13 mouse cellular contexts compared by ENCODE assay signal in genomic region chr4:152700217-152700616, GRCm38 (mm10).
DNase-seq lines count a peak whose midpoint lies in the region; ATAC-seq and TF ChIP-seq lines count a peak whose summit lies in the region.
"Had no signal": no experiment of that assay in that cellular context is flagged by ENCODE, and none has a peak within 500 bp of the region (broad histone marks: within the 10 kb centered on the region; RNA-seq: fewer than 3 reads in every experiment).

No protein-coding gene starts in this region.

- H3K79me2 ChIP-seq in MEL (ENCODE audit: control insufficient read depth, insufficient read depth, low read length, poor library complexity), result no peaks in the 10 kb centered on the region

- H3K27me3 ChIP-seq in hindbrain, postnatal 0 days (ENCODE audit: insufficient read depth, low read length), result no peaks in the 10 kb centered on the region
- H3K27me3 ChIP-seq in hindbrain, embryonic 12.5 days, result no peaks in the 10 kb centered on the region
- no peaks in the 10 kb centered on the region for H3K27me3 ChIP-seq in lung, postnatal 0 days (replicated peaks; ENCODE audit: insufficient read depth, low read length)
- H3K27me3 ChIP-seq in MEL (ENCODE audit: control insufficient read depth in 1 of 2, insufficient read depth in 2 of 2, low read length in 2 of 2), result no peaks in the 10 kb centered on the region

- no peak overlapping the region for H3K4me2 ChIP-seq in hindbrain, postnatal 0 days (ENCODE audit: low read depth, low read length)
- H3K4me2 ChIP-seq in hindbrain, embryonic 12.5 days (replicated peaks), result no peak overlapping the region
- H3K4me2 ChIP-seq in lung, postnatal 0 days (replicated peaks; ENCODE audit: low read depth, low read length), result no peak overlapping the region
- H3K4me2 ChIP-seq: limb, embryonic 15.5 days had no signal

- WGBS in hindbrain, postnatal 0 days, result 80% methylated on average over 7 of the region's 7 CpGs
- 79% methylated on average over 7 of the region's 7 CpGs for WGBS in hindbrain, embryonic 12.5 days
- 69% methylated on average over 7 of the region's 7 CpGs for WGBS in lung, postnatal 0 days

- no peak for DNase-seq in hindbrain, postnatal 0 days (ENCODE audit: low spot score)
- no peak for DNase-seq in lung, postnatal 0 days (ENCODE audit: low spot score)
- no peak for DNase-seq in lung, postnatal 10 days
- peak; percentile 3 for DNase-seq in MEL (ENCODE audit: low read depth, low spot score)
- peak; percentile 1 for DNase-seq in induced T-regulatory cell, adult 2 months (ENCODE audit: low read depth)
- DNase-seq in frontal cortex, postnatal 10 days (ENCODE audit: low spot score in 2 of 2), result no peak
- no peak for DNase-seq in cerebellum, adult 11-12 months
- DNase-seq: adrenal gland, postnatal 14 days; cerebellum, postnatal 36 days; right cerebral cortex, postnatal 25 days had no signal

- no peak overlapping the region for H3K27ac ChIP-seq in hindbrain, postnatal 0 days
- H3K27ac ChIP-seq in hindbrain, embryonic 12.5 days, result no peak overlapping the region
- no peak overlapping the region for H3K27ac ChIP-seq in lung, postnatal 0 days (ENCODE audit: low read length)
- H3K27ac ChIP-seq in MEL (ENCODE audit: control insufficient read depth, low read depth, low read length), result no peak overlapping the region
- H3K27ac ChIP-seq: limb, embryonic 15.5 days had no signal

- no peak for TF ChIP-seq EP300 in lung, postnatal 0 days (IDR thresholded peaks at IDR 0.05)
- TF ChIP-seq EP300 in MEL (IDR thresholded peaks at IDR 0.05; ENCODE audit: low read depth in 1 of 2, low read length in 2 of 2), result no peak

- peak; percentile 63 for TF ChIP-seq CTCF in hindbrain, postnatal 0 days (IDR thresholded peaks at IDR 0.05; ENCODE audit: low read depth)
- TF ChIP-seq CTCF in lung, postnatal 0 days (IDR thresholded peaks at IDR 0.05), result peak; percentile 37
- peak; percentile 34 to 61 (median 59) for TF ChIP-seq CTCF in MEL (IDR thresholded peaks at IDR 0.05 in 2 of 3, conservative IDR thresholded peaks at IDR 0.05 in 1 of 3; ENCODE audit: control insufficient read depth in 1 of 3, insufficient read depth in 1 of 3, low read depth in 2 of 3, low read length in 3 of 3, poor library complexity in 1 of 3, severe bottlenecking in 1 of 3)

- peaks cover 15% of the 10 kb centered on the region for H3K4me1 ChIP-seq in hindbrain, postnatal 0 days (ENCODE audit: insufficient read depth, low read length)
- H3K4me1 ChIP-seq in hindbrain, embryonic 12.5 days, result peaks cover 28% of the 10 kb centered on the region
- H3K4me1 ChIP-seq in lung, postnatal 0 days (ENCODE audit: insufficient read depth, low read depth, low read length), result no peaks in the 10 kb centered on the region
- H3K4me1 ChIP-seq in MEL (ENCODE audit: control insufficient read depth in 1 of 2, insufficient read depth in 2 of 2, low read length in 2 of 2), result no peaks in the 10 kb centered on the region
- H3K4me1 ChIP-seq: limb, embryonic 15.5 days had no signal

- peak; percentile 43 for TF ChIP-seq RAD21 in MEL (IDR thresholded peaks at IDR 0.05; ENCODE audit: low read depth, low read length)

- TF ChIP-seq POLR2A in MEL (IDR thresholded peaks at IDR 0.05; ENCODE audit: control insufficient read depth in 1 of 2, insufficient read depth in 1 of 2, low read depth in 1 of 2, low read length in 2 of 2, poor library complexity in 1 of 2), result no peak

- no peaks in the 10 kb centered on the region for H3K9me3 ChIP-seq in hindbrain, postnatal 0 days (ENCODE audit: low read length)
- H3K9me3 ChIP-seq in hindbrain, embryonic 12.5 days (replicated peaks), result no peaks in the 10 kb centered on the region; the same call in 1 of the 2 replicates
- H3K9me3 ChIP-seq in lung, postnatal 0 days (ENCODE audit: low read length), result no peaks in the 10 kb centered on the region
- H3K9me3 ChIP-seq in MEL (replicated peaks; ENCODE audit: insufficient read depth, low read length), result no peaks in the 10 kb centered on the region
- H3K9me3 ChIP-seq: limb, embryonic 15.5 days had no signal

- H3K9ac ChIP-seq in hindbrain, postnatal 0 days (replicated peaks; ENCODE audit: low read length), result no peak overlapping the region
- H3K9ac ChIP-seq in hindbrain, embryonic 12.5 days, result no peak overlapping the region
- no peak overlapping the region for H3K9ac ChIP-seq in lung, postnatal 0 days (replicated peaks; ENCODE audit: low read depth)
- H3K9ac ChIP-seq in MEL (ENCODE audit: control insufficient read depth, low read depth, low read length, poor library complexity, severe bottlenecking), result no peak overlapping the region
- H3K9ac ChIP-seq: limb, embryonic 15.5 days had no signal

- H3K36me3 ChIP-seq in hindbrain, postnatal 0 days (ENCODE audit: insufficient read depth, low read length), result no peaks in the 10 kb centered on the region
- H3K36me3 ChIP-seq in hindbrain, embryonic 12.5 days, result no peaks in the 10 kb centered on the region
- no peaks in the 10 kb centered on the region for H3K36me3 ChIP-seq in lung, postnatal 0 days (ENCODE audit: insufficient read depth, low read length)
- H3K36me3 ChIP-seq in MEL (ENCODE audit: control insufficient read depth in 1 of 2, insufficient read depth in 2 of 2, low read length in 2 of 2), result no peaks in the 10 kb centered on the region
- H3K36me3 ChIP-seq: G1E; limb, embryonic 15.5 days had no signal

- no peak for ATAC-seq in hindbrain, postnatal 0 days
- no peak for ATAC-seq in hindbrain, embryonic 12.5 days (ENCODE audit: low FRiP score)
- ATAC-seq in lung, postnatal 0 days, result no peak

- H3K4me3 ChIP-seq in hindbrain, postnatal 0 days (ENCODE audit: low read length), result no peak overlapping the region
- H3K4me3 ChIP-seq in hindbrain, embryonic 12.5 days, result no peak overlapping the region
- H3K4me3 ChIP-seq in lung, postnatal 0 days (ENCODE audit: low read depth, low read length), result no peak overlapping the region
- H3K4me3 ChIP-seq in MEL (ENCODE audit: control insufficient read depth in 1 of 2, insufficient read depth in 1 of 2, low read depth in 2 of 2, low read length in 2 of 2), result no peak overlapping the region
- H3K4me3 ChIP-seq: limb, embryonic 15.5 days had no signal

TF ChIP-seq in MEL, 35 proteins besides CTCF, POLR2A, EP300 and RAD21:
- TF ChIP-seq NRF1 (IDR thresholded peaks at IDR 0.05; ENCODE audit: insufficient read depth, low read depth, low read length, poor library complexity, severe bottlenecking), result no peak
- TF ChIP-seq KAT2A (conservative IDR thresholded peaks at IDR 0.05; ENCODE audit: low read depth, low read length), result no peak
- no peak for TF ChIP-seq MYC (IDR thresholded peaks at IDR 0.05; ENCODE audit: low read depth, low read length)
- TF ChIP-seq BHLHE40 (IDR thresholded peaks at IDR 0.05; ENCODE audit: borderline replicate concordance, low read depth, low read length), result no peak
- no peak for TF ChIP-seq SIN3A (IDR thresholded peaks at IDR 0.05; ENCODE audit: low read length)

Comparison
In these comparisons a context has a peak if more than half of its experiments do, and no peak if none do; other contexts are left out.
1. DNase-seq: peak in MEL (single experiment) and induced T-regulatory cell, adult 2 months (single experiment); none in hindbrain, postnatal 0 days (single experiment), lung, postnatal 0 days (single experiment), lung, postnatal 10 days (single experiment), frontal cortex, postnatal 10 days (0 of 2) and cerebellum, adult 11-12 months (single experiment).
2. Peak in every context shown above with its lines, with median percentiles within 50 percentile points of each other: CTCF ChIP-seq.